Mouse (Mus musculus): Measurements from ENCODE around the gene Dip2b.

Dip2b gene

DNA sequence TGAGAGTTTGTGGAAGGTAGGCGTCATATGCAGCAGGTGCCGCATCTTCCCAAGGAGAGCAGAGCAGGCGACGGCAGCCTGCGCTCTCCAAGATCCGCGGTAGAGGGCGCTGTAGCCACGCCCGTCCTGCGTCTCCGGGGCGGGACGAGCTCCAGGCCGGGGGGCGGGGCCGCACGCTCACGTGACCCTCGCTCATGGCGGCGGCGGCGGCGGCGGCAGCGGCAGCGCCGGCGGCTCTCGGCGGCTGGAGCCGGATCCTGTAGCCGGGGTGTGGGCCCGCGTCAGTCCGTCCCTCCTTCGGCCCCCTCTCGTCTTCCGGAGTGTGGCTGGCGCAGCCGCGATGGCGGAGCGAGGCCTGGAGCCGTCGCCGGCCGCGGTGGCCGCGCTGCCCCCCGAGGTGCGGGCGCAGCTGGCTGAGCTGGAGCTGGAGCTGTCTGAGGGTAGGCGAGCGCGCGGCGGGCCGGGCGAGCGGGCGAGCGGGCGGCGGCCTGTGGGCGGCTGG, at the start of gene Dip2b:
TSS of gene Dip2b (plus strand) at position 195 of the 502 bp plus-strand sequence.
- DNase-seq (ENCODE audit: low spot score in 2 of 2) = peak; percentile 96 to 98

DNA sequence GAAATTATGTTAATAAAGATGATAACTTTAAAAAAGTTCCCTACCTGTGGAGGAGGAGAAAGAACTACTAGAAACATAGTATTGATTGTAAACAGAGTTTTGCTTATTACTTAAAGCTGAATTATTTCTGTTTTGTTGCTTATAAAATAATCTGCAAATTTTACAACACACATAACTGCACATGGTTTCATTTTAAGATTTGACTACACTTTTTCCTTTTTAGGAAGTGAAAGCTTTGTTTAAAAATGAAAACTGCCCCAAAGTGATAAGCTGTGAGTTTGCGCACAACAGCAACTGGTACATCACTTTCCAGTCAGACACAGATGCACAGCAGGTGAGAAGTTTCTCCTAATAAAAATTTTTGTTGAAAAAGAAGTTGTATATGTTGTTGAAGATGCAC, 45.4 kb upstream of the Dip2b start:
- DNase-seq (ENCODE audit: low spot score in 2 of 2) = no peak

DNA sequence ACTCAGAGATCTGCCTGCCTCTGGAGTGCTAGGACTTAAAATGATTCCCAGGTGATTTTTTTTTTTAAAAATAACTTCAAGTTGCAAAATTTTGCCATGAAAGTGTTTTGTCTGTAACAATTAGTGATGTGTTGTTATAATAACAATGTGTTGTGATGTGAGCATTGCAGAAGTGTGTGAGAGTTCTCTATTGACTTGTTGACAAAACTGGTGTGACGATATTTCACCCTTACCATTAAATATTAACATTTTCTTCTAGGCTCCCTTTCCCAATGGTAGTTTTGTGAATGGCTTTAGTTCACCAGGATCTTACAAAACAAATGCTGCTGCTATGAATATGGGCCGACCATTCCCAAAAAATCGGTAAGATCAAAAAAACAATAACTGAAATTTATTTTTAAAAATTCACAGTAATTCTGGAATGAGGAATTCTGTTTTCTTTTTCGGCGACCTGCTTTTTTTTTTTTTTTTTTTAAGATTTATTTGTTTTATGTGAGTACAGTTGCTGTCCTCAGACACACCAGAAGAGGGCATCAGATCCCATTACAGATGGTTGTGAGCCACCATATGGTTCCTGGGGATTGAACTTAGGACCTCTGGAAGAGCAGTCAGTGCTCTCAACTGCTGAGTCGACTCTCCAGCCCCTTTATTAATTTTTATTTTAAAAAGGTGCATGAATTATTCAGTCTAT, 41.2 kb upstream of the Dip2b start:
- DNase-seq (ENCODE audit: low spot score in 2 of 2) = no peak

DNA sequence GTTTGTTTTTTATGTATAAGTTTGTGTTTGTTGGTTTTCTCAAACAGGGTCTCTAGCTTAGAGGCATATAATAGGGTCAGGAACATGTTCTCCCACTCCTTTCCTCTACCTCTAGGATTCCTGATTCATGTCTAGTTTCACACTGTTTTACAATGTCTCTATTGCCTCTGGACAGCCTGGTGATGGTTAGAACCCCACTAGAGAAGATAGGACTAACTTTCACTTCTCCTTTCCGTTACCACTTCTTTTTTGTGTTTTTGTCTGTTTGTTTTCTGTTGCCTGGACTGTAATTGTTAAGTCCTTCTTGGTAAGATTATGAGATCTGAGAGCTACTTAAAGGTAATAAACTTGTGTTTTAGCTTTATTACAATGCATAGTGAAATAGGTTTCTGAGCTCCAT, 39.1 kb upstream of the Dip2b start:
- no peak for DNase-seq (ENCODE audit: low spot score in 2 of 2)

DNA sequence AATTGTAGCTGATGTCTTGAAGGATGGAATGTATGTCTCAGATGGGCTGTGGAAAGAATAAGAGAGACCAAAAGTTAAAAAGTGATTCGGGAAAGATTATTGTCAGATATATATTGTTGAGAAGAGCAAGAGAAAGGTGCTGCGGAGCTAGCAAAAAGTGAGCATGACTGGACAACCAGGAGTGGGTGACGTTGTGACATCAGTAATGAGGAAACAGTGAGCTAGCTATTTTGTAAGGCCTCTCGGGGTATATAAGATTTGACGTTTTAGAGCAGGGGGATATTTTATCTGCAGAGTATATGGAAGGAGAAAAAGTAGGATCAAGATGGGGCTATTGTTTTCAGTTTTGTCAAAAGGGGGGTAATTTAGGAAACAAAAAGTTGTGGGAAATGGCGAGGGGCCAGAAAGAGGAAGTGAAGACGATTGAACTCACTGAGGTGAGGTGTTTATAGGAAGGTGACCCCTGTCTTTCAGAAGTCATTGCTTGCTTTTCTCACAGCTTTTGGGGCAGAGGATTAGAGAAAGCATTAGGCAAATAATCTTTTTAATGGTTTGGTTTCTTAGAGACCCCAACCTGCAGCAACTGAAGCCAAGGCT, 33.7 kb upstream of the Dip2b start:
- DNase-seq (ENCODE audit: low spot score in 2 of 2) = no peak

DNA sequence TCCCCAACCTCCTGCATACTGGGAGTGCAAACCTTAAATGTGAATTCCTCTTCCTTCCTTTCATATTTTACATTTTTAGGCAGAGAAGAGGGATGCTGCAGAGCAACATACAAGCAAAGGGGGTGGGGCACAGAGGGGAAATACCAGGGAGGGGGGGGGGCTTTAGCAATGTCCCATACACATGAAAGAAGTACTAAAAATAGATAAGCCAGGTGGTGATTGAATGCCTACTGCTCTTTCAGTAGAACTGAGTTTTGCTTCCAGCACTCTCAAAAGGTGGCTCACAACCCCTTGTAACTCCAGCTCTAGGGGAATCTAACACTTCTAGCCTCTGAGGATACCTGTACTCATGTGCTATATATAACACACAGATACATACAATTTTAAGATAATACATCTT, 32.3 kb upstream of the Dip2b start:
- DNase-seq (ENCODE audit: low spot score in 2 of 2) = no peak

DNA sequence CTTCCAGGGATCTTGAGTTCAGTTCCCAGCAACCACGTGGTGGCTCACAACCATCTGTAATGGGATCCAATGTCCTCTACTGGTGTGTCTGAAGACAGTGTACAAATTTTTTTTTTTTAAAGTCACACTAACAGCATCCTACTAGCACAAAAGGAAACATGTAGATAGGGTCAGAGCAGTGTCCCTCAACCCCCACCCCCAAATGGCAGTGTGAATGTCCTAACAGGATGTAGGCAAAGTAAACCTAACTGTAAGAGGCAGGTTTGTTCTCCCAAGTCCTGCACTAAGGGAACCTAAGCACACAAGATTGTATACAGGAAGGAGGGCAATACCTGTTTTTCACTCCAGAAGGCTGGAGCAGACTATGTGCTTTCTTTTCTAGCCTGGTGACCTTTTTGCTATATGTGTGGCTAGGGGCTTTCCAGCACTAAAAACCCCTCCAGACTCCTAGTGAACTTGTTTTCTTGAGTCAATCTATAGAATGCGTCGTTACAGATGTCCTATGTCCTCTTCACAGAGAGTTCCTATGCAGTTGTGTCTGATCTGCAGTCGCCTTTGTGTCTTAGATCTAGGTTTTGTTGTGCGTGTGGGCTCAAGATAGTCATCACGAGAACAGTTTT, 20.1 kb upstream of the Dip2b start:
- DNase-seq (ENCODE audit: low spot score in 2 of 2) = no peak

DNA sequence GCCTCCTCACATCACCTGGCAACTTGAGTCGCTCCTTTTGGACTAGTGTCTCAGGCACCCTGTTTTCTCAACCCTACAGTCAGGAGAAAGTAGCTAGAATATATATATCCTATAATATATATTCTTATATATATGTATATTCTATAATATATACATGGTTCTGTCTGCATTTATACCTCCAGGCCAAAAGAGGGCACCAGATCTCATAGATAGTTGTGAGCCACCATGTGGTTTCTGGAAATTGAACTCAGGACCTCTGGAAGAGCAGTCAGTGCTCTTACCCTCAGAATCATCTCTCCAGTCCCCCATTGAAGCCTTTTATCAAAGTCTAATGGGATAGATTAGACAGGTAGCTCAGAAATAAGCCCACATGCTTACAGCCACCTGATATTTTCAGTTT, 17.3 kb upstream of the Dip2b start:
- DNase-seq (ENCODE audit: low spot score in 2 of 2) = no peak

DNA sequence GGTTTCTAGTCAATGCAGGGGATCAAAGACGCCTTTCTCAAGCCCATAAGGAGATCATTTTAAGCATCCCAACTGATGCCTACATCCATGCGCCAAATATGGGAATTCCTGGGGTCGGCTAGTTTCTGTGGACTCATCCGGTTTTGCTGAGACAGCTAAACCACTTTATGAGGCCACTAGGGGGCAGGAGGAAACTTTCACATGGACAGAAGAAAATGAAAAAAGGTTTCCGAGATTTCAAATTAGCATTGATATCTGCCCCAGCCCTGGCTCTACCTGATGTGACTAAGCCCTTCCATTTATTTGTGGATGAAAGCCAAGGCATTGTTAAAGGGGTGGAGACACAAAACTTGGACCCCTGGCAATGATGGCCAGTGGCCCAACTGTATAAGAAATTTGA, 15.5 kb upstream of the Dip2b start:
- peak; percentile 66 to 72 for DNase-seq (ENCODE audit: low spot score in 2 of 2)

DNA sequence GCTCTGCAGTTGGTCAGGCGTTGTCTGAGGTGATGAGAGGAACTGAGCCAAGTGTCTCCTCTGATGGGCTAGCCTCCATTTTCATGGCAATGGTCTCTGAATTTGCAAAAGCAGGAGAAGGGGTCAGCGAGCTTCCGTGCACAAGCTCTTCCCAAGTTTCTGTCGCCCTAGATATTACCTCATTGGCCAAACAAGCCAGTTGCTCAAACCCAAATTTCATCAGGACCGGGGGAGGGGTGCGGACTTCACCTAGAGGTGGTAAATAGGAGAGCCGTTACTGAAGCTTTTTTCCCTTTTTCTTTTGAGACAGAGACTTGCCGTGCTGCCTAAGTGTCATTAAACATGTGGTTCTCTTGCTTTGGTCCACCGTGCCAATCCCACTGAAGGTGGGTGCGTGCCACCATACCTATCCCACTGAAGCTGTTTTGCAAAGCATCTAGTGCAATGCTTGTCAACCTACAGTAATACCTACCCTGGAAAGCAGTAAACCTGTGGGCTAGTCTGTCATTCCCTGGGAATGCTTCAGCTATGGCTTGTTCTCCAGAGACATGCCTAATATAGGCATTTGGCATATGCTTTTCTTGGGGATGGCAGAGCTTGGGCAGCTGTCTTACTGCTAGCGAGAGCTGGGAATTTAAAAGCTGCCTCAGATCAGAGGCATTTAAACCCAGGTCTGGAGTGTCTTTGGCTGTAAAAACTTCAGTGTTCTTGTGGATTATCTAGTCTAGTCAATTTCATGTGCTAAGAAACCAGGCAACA, 13.2 kb upstream of the Dip2b start:
- peak in 1 of 2 experiments; percentile 18 for DNase-seq (ENCODE audit: low spot score in 2 of 2)

DNA sequence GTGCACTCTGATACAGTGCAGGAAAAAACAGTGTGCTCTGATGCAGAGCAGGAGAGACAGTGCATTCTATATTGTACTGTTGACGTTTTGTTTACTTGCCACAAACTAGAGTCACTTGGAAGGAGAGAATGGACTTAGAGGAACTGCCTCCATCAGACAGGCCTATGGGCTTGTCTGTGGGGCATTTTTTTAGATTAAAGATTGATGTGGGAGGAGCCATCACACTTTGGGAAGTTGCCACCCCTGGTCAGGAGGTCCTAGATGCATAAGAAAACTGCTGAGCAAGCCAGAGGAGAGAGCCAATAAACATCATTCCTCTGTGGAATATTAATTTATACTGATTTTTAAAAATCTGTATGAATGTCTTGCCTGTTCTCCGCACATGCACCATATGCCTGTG, 10.3 kb upstream of the Dip2b start:
- no peak for DNase-seq (ENCODE audit: low spot score in 2 of 2)

DNA sequence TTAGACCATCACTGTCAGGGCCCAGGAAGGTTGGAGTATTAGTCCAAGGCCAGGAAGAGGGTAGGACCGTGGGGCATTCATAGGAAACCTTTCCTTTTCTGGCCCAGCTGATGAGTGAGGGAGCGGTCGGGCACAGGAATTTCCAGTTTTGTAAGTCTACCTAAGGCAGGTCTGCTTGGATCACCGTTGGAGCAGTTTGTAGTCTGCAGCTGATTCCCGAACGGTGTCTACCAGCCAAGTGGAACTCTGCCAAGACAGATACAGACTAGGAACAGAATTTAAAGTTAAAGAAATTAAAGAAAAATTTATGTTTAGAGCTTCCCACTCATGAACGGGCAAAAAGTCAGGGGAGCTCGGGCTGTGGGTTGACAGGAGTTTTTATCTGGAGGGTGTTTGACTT, 9.0 kb upstream of the Dip2b start:
- no peak for DNase-seq (ENCODE audit: low spot score in 2 of 2)

DNA sequence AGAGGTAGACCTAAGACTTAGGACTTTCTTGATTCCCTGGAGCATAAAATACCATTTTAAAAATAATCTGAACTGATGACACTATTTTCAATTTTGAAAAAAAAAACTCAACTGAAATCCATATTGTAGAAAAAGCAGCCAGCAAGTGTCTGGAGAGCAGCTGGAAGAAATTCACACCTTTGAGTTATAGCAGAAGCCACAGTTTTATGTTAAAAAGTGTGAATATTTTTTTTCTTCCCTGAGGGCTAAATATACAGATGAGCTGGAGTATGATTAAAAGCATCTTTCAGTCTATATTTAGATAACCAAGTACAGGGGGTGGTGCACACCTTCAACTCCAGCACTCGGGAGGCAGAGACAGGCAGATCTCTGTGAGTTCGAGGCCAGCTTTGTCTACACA, 8.6 kb upstream of the Dip2b start:
- DNase-seq (ENCODE audit: low spot score in 2 of 2) = no peak

DNA sequence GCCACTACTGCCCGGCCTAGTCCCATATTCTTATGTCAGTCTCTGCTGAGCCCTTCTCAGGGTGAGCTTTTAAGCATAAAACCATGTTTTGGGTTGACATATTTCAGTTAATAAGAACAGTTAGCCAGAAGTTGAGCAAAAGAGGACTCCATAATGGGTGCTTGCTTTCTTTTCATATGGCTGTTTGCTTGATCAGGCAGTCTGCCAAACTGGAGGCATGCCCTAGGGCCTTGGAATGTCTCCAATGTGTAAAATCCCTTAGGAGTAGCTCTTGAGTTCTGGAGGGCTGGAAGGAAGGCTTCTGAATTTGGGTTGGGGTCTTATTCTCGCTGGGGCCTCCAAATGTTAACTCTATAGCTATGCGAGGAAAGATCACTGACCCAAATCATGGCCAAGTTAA, 5.9 kb upstream of the Dip2b start:
- no peak for DNase-seq (ENCODE audit: low spot score in 2 of 2)

DNA sequence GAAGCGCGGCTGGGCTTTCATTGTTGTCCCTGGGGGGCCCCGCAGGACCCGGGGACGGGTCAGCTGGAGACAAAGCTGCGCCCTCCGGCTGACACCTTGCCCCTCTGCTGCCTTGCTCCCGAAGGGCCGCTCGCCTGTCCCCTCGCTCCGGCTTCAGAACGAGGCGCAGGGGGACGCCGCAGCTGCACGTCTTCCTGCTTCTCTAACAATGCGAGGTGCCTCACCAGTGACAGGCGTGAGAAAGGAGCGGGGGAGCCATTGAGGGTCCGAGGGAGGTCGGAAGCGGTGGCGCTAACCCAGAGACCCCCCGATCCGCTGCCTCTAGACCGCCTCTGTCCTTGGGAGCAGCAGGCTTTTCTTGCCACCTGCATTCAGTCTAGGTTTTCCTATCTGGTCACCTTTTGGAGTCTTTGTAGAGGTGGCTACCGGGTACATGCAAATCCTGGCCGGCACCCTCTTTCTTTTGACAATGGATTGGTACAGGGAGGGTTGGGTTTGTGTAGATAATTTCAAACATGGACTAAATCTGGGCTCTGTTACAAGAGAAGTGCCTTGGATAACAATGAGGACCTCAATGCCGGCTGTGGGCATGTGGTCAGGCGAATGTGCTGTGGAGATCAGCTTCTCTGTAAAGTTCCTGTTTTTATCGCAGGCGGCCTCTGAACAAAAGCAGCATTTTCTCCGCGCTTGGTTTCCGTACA, 687 bp downstream of the Dip2b start:
- DNase-seq (ENCODE audit: low spot score in 2 of 2) = peak in 1 of 2 experiments; percentile 71

DNA sequence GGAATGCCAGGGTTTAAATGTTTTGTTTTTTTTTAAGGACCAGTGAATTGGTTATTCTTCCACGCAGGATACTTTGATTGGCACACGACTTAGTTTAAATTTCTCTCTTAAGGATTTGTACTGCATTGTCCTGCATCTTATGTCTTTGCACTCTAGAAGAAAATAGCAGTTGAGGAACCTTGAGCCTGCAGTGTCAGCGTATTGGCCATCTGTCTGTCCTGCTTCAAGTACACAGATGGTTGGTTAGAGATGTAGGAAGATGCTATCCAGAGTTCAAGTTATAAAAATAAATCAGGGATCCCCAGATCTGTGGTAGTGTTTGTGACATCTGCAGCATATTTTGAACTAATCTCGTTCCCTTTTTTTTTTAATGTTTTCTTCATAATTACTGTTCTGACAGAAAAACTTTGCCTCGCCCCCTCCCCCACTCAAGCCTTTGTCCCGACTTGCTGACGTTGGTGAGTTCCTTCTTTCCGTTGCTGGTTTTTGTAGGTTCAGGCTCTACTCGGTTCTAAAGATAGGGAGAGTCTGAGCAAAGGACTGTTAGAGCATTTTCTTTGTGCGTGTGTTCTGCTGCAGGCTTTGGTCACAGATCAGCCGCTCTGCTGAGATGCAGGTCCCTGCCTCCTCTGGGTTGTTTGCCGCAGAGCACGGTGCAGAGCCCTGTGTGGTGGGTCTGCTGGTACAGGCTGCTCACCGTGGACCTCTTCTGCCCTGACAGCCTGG, 2.2 kb downstream of the Dip2b start:
- DNase-seq (ENCODE audit: low spot score in 2 of 2) = peak in 1 of 2 experiments; percentile 38

DNA sequence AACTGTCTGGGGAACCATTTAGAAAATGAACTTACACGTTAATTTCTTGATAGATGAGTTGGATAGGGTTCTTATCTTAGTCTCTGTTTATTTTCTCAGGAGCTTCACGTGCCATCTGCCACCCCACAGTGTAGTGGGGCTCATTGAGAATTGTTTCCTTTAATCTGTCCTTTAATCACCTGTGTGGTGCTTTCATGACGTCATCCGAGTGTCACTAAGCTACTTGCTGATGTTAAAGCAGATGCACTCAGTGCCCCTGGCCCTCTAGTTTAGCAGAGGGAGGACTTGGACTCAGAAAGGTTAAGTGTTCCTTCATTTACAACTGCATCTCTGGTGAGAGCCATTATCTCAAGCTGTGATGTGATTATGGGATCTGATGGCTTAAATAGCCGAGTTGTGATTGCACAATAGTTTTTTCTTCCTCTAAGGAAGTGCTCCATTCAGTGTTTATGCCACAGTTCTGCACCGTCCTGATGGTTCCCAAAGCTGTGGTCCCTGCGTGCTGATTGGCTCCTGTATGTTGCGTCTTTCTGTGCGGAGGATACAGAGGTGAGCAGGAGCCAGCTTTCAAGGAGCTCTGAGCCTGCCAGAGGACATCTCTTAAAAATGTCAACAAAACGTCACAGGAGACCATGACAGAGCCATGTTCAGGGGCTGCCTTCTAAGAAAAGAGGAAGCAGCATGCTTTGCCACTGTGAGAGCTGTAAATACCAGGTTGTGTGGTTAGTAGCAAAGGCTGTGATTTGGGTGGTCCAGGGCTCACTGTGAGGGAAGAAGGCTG, 3.0 kb downstream of the Dip2b start:
- DNase-seq (ENCODE audit: low spot score in 2 of 2) = no peak

DNA sequence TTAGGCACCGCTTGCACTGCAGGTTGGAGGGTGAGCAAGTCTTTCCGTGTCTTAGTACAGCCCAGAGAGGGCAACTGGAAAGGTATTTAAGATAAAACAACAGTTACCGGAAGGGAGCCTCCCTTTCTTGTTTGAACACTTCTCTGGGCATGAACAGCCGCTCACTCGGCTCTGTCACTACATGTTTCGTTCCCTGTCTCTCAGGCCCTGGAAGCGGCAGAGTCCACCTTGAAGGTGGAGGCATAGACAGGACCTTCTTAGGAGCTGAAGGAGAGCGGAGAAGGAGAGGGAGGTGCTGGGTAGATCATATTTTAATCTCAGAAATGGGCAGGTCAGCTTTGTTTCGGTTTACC, 3.6 kb downstream of the Dip2b start:
- DNase-seq (ENCODE audit: low spot score in 2 of 2) = no peak

DNA sequence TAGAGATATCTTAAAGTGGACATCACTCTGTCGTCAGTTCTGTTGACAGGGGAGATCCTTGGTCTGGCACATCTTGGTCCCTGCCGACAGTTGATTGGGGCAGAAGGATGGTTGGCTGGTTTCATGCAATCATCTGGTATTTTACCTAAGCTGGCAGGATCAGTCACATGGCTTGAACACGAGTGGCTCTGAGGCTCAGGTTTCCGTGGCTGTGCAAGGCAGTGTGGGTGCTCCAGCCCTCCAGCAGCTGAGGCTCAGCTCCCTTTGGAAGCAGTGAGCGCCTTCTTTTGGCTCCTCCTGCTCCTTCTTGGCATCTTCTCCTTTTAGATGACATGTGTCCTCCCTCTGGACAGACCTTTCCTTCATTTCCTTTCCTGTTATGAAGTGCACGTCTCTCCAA, 7.1 kb downstream of the Dip2b start:
- DNase-seq (ENCODE audit: low spot score in 2 of 2) = no peak

DNA sequence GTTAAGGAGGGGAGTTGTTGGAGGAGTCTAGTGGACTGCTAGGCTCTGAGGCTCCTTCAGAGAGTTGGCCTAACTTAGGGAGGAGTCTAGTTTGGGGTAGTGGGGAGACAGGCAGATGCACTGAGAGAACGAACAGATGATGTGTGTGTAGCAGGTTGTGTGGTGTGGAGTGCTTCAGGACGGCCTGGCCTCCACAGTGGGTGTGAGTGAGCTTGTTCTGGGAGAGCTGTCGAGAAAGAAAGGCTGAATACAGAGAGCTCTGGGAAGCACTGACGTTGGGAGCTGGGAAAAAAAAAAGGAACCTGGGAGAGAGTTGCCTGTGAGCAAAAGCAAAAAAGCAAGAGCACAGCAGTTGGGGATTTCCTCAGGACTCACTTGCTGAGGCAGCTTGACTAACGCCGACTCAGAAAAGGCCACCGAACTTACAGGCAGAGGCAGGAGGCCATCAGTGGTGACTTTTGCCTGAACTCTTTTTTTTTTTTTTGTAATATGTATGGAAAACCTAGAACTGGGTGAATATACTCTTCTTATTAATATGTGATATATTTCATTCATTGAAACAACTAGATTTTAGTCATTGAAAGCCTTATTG, 11.1 kb downstream of the Dip2b start:
- DNase-seq (ENCODE audit: low spot score in 2 of 2) = no peak
